Mouse (Mus musculus): Measurements from ENCODE around the gene Psmc3. TPM values are rescaled to one million over a fixed set of nuclear protein-coding genes. Genes with fewer than 3 reads are reported as not detected.

Psmc3 gene
- total RNA-seq, 1 experiment, result 262 TPM

GRCm38 (mm10) chr2:91101124-91101740 is 47.4 kb downstream of the Psmc3 start:
- DNase-seq (ENCODE audit: low read depth, low spot score), result peak; percentile 91
- no peak overlapping the region for H3K27ac ChIP-seq (ENCODE audit: insufficient read depth, low read depth, low read length, poor library complexity, severe bottlenecking)
- no peaks in the 10 kb centered on the region for H3K36me3 ChIP-seq (ENCODE audit: control insufficient read depth, insufficient read depth, low read length, poor library complexity, severe bottlenecking)
- in situ Hi-C loops (cut with MboI; ENCODE audit: low sequenced_read_pairs in 2 of 2, unreplicated experiment in 2 of 2), result loop anchor here in 1 of 2 experiments (25.0 kb wide), 1 partner anchor 386 kb away; no protein-coding TSS in a partner anchor
- no peak overlapping the region for H3K9ac ChIP-seq (ENCODE audit: insufficient read depth, low read depth, low read length, poor library complexity, severe bottlenecking)
- peaks cover 0 to 5% of the 10 kb centered on the region in 2 experiments; a peak in 2 of 4 replicates for H3K4me1 ChIP-seq (ENCODE audit: control insufficient read depth in 2 of 2, insufficient read depth in 2 of 2, low read length in 2 of 2, poor library complexity in 1 of 2)
- TF ChIP-seq HCFC1 (IDR thresholded peaks at IDR 0.05; ENCODE audit: borderline replicate concordance, insufficient read depth, low read length) (no peak), MAFK (IDR thresholded peaks at IDR 0.05; ENCODE audit: insufficient read depth, low read depth, low read length) (no peak), ZC3H11A (IDR thresholded peaks at IDR 0.05; ENCODE audit: borderline replicate concordance, low read depth, low read length) (peak; percentile 88)
- H3K9me3 ChIP-seq (ENCODE audit: control insufficient read depth, insufficient read depth, low read depth, low read length), result no peaks in the 10 kb centered on the region
- no peak overlapping the region for H3K4me3 ChIP-seq (ENCODE audit: insufficient read depth in 1 of 2, low read depth in 1 of 2, low read length in 2 of 2, poor library complexity in 1 of 2, severe bottlenecking in 1 of 2)

DNA sequence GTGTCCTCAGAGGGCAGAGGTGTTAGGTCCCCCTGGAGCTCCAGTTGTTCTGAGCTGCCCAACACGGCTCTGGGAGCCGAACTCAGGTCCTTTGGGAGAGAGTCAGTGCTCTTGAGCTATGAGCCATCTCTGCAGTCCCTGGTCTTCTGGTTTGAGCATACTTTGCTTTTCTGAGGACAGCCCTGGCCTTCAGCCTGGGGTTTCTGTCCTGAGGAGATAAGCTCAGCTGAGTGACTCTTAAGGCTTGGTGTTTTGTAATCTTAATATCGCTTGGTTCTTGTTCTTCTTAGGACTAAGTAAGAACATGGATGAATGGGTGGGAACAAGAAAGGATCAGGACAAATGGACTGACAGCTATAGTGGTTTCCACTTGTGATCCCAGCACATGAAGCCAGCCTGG is 54.3 kb downstream of the Psmc3 start:
- in situ Hi-C loops (cut with MboI; ENCODE audit: low sequenced_read_pairs in 2 of 2, unreplicated experiment in 2 of 2), result loop anchor here in 1 of 2 experiments (25.0 kb wide), 1 partner anchor 379 kb away; no protein-coding TSS in a partner anchor
- DNase-seq (ENCODE audit: low read depth, low spot score), result no peak
- H3K9ac ChIP-seq (ENCODE audit: insufficient read depth, low read depth, low read length, poor library complexity, severe bottlenecking), result no peak overlapping the region
- TF ChIP-seq CHD2 (IDR thresholded peaks at IDR 0.05; ENCODE audit: low read depth, low read length), result no peak
- no peak for TF ChIP-seq ZNF384 (IDR thresholded peaks at IDR 0.05; ENCODE audit: low read depth, low read length)
- no peak for TF ChIP-seq MAFK (IDR thresholded peaks at IDR 0.05; ENCODE audit: insufficient read depth, low read depth, low read length)
- no peak for TF ChIP-seq HCFC1 (IDR thresholded peaks at IDR 0.05; ENCODE audit: borderline replicate concordance, insufficient read depth, low read length)
- no peak for TF ChIP-seq ZC3H11A (IDR thresholded peaks at IDR 0.05; ENCODE audit: borderline replicate concordance, low read depth, low read length)
- no peak overlapping the region for H3K27ac ChIP-seq (ENCODE audit: insufficient read depth, low read depth, low read length, poor library complexity, severe bottlenecking)
- H3K4me1 ChIP-seq (ENCODE audit: control insufficient read depth in 2 of 2, insufficient read depth in 2 of 2, low read length in 2 of 2, poor library complexity in 1 of 2), result peaks cover 0 to 5% of the 10 kb centered on the region in 2 experiments; a peak in 2 of 4 replicates
- H3K4me3 ChIP-seq (ENCODE audit: insufficient read depth in 1 of 2, low read depth in 1 of 2, low read length in 2 of 2, poor library complexity in 1 of 2, severe bottlenecking in 1 of 2), result no peak overlapping the region
- H3K9me3 ChIP-seq (ENCODE audit: control insufficient read depth, insufficient read depth, low read depth, low read length), result no peaks in the 10 kb centered on the region
- no peaks in the 10 kb centered on the region for H3K36me3 ChIP-seq (ENCODE audit: control insufficient read depth, insufficient read depth, low read length, poor library complexity, severe bottlenecking)

- in situ Hi-C loops (cut with MboI; ENCODE audit: low sequenced_read_pairs in 2 of 2, unreplicated experiment in 2 of 2), result loop anchor here in 1 of 2 experiments (25.0 kb wide), 1 partner anchor 378 kb away; no protein-coding TSS in a partner anchor
- H3K9me3 ChIP-seq (ENCODE audit: control insufficient read depth, insufficient read depth, low read depth, low read length), result no peaks in the 10 kb centered on the region
- no peaks in the 10 kb centered on the region for H3K36me3 ChIP-seq (ENCODE audit: control insufficient read depth, insufficient read depth, low read length, poor library complexity, severe bottlenecking)
- H3K27ac ChIP-seq (ENCODE audit: insufficient read depth, low read depth, low read length, poor library complexity, severe bottlenecking), result no peak overlapping the region
- no peak overlapping the region for H3K4me3 ChIP-seq (ENCODE audit: insufficient read depth in 1 of 2, low read depth in 1 of 2, low read length in 2 of 2, poor library complexity in 1 of 2, severe bottlenecking in 1 of 2)
- TF ChIP-seq ZNF384 (IDR thresholded peaks at IDR 0.05; ENCODE audit: low read depth, low read length), result no peak
- no peak overlapping the region for H3K9ac ChIP-seq (ENCODE audit: insufficient read depth, low read depth, low read length, poor library complexity, severe bottlenecking)
- no peak for DNase-seq (ENCODE audit: low read depth, low spot score)
- H3K4me1 ChIP-seq (ENCODE audit: control insufficient read depth in 2 of 2, insufficient read depth in 2 of 2, low read length in 2 of 2, poor library complexity in 1 of 2), result peaks cover 0 to 9% of the 10 kb centered on the region in 2 experiments; a peak in 2 of 4 replicates
These were observed 55.4 kb downstream of the Psmc3 start for GRCm38 (mm10) chr2:91109241-91109640.

DNA sequence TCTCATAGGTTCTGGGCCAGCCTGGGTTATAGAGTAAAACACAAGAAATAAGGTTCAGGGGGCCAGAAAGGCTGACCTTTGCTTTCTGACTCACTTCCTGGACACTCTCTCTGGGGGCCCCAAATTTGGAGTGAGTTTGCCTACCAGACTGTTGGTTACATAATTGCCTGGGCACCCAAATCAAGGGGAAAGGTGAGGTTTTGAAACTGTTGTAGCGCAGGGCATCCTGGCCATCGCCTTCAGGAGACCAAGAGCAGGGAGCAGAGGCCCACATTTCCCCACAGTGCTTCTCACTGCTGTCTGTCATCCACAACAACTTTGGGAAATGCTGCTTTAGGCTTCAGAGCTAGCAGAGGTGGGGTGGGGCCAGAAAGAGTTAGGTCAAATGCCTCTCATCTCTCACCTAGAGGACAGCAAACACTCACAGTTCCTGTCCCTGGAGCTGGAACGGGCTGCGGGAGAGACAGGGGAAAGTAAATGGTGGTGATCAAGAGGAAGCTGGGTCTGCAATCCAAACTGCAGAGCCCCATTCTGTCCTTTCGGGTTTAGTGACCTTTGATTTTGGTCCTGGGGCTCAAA is 56.1 kb downstream of the Psmc3 start:
- in situ Hi-C loops (cut with MboI; ENCODE audit: low sequenced_read_pairs in 2 of 2, unreplicated experiment in 2 of 2), result loop anchor here in 1 of 2 experiments (10.0 to 25.0 kb wide), 2 partner anchors 125 to 377 kb away; partner anchors contain the start of gene Ddb2

More for the DNA sequence above, 56.1 kb downstream of the Psmc3 start:
- Histone ChIP-seq H3K9me3 (ENCODE audit: control insufficient read depth, insufficient read depth, low read depth, low read length) (no peaks in the 10 kb centered on the region), H3K4me3 (ENCODE audit: insufficient read depth in 1 of 2, low read depth in 1 of 2, low read length in 2 of 2, poor library complexity in 1 of 2, severe bottlenecking in 1 of 2) (no peak overlapping the region), H3K36me3 (ENCODE audit: control insufficient read depth, insufficient read depth, low read length, poor library complexity, severe bottlenecking) (no peaks in the 10 kb centered on the region), H3K9ac (ENCODE audit: insufficient read depth, low read depth, low read length, poor library complexity, severe bottlenecking) (no peak overlapping the region), H3K27ac (ENCODE audit: insufficient read depth, low read depth, low read length, poor library complexity, severe bottlenecking) (no peak overlapping the region), H3K4me1 (ENCODE audit: control insufficient read depth in 2 of 2, insufficient read depth in 2 of 2, low read length in 2 of 2, poor library complexity in 1 of 2) (peaks cover 0 to 9% of the 10 kb centered on the region in 2 experiments; a peak in 2 of 4 replicates)
- DNase-seq (ENCODE audit: low read depth, low spot score), result no peak
- TF ChIP-seq MAFK (IDR thresholded peaks at IDR 0.05; ENCODE audit: insufficient read depth, low read depth, low read length) (no peak), CHD2 (IDR thresholded peaks at IDR 0.05; ENCODE audit: low read depth, low read length) (no peak), ZNF384 (IDR thresholded peaks at IDR 0.05; ENCODE audit: low read depth, low read length) (no peak), ZC3H11A (IDR thresholded peaks at IDR 0.05; ENCODE audit: borderline replicate concordance, low read depth, low read length) (no peak), HCFC1 (IDR thresholded peaks at IDR 0.05; ENCODE audit: borderline replicate concordance, insufficient read depth, low read length) (no peak)

Measured in ES-E14 (cell line).